In the genomic region with DNA sequence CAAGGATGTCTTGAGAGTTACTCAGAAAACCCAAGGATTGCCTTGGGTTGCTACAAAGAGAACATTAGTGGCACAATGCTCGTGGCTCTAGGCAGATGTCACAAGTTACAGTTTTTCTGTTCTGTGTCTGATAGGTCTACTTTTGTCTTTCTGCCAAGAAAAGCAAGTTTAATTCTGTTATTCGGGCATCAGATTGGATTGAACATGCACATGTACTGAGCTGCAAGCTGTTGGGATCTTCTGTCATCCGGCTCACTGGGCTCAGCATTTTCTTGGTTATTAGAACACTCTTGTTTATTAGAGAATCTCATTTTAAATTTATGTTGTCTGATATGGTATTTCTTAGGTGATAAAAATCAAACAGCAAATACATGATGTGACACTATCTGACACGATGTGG, we compare ENCODE assay signal across 22 mouse cellular contexts.
DNase-seq lines count a peak whose midpoint lies in the region; ATAC-seq and TF ChIP-seq lines count a peak whose summit lies in the region.
"Had no signal": no experiment of that assay in that cellular context is flagged by ENCODE, and none has a peak within 500 bp of the region (broad histone marks: within the 10 kb centered on the region; RNA-seq: fewer than 3 reads in every experiment).

No protein-coding gene starts in this region.

- no peak for TF ChIP-seq CTCF in layer of hippocampus, adult 2 months (conservative IDR thresholded peaks at IDR 0.05)
- TF ChIP-seq CTCF in gastrocnemius, adult 2 months (IDR thresholded peaks at IDR 0.05), result no peak

- WGBS in forebrain, embryonic 15.5 days, result 58% methylated on average over 4 of the region's 4 CpGs
- WGBS in forebrain, embryonic 11.5 days, result 80% methylated on average over 4 of the region's 4 CpGs

- no peak overlapping the region for H3K9ac ChIP-seq in forebrain, embryonic 15.5 days (replicated peaks)
- no peak overlapping the region for H3K9ac ChIP-seq in forebrain, embryonic 11.5 days (ENCODE audit: low read length)
- H3K9ac ChIP-seq: embryonic facial prominence, embryonic 15.5 days; heart, embryonic 15.5 days; hindbrain, embryonic 13.5 days had no signal

- DNase-seq in forebrain, embryonic 11.5 days (ENCODE audit: low spot score), result no peak
- DNase-seq in layer of hippocampus, adult 2 months (ENCODE audit: low spot score in 2 of 2), result peak; percentile 48 to 54
- DNase-seq in layer of hippocampus, postnatal 10 days (ENCODE audit: low spot score in 2 of 2), result no peak
- peak; percentile 42 for DNase-seq in layer of hippocampus, adult 9-11 months
- DNase-seq in gastrocnemius, adult 2 months, result no peak
- DNase-seq: adrenal gland, postnatal 14 days; cerebellum, adult 11 months; cerebellum, adult 8-10 months; embryo, embryonic 11 days; gastrocnemius, postnatal 14 days; heart, adult 2 months; heart, postnatal 14 days had no signal

- no peaks in the 10 kb centered on the region for H3K36me3 ChIP-seq in forebrain, embryonic 15.5 days
- no peaks in the 10 kb centered on the region for H3K36me3 ChIP-seq in forebrain, embryonic 11.5 days (ENCODE audit: control insufficient read depth, insufficient read depth, low read length)
- H3K36me3 ChIP-seq: embryonic facial prominence, embryonic 15.5 days; forebrain, embryonic 10.5 days; heart, embryonic 15.5 days; hindbrain, embryonic 13.5 days had no signal

- 0 out of 2 replicates have a peak, but pooled peaks cover 2% of the 10 kb centered on the region for H3K4me1 ChIP-seq in forebrain, embryonic 15.5 days
- no peaks in the 10 kb centered on the region for H3K4me1 ChIP-seq in forebrain, embryonic 11.5 days (replicated peaks; ENCODE audit: control insufficient read depth, insufficient read depth, low read length)
- H3K4me1 ChIP-seq: embryonic facial prominence, embryonic 15.5 days; forebrain, embryonic 10.5 days; heart, embryonic 15.5 days; hindbrain, embryonic 13.5 days had no signal

- H3K27ac ChIP-seq in forebrain, embryonic 15.5 days (replicated peaks), result peak overlapping the region; percentile 41; the same call in 1 of the 2 replicates
- no peak overlapping the region for H3K27ac ChIP-seq in forebrain, embryonic 11.5 days (ENCODE audit: low read depth, low read length)
- H3K27ac ChIP-seq in layer of hippocampus, adult 2 months, result peak overlapping the region; percentile 52
- H3K27ac ChIP-seq in gastrocnemius, adult 2 months, result no peak overlapping the region
- H3K27ac ChIP-seq: embryonic facial prominence, embryonic 15.5 days; forebrain, embryonic 10.5 days; heart, adult 2 months; heart, embryonic 15.5 days; hindbrain, embryonic 13.5 days; hindbrain, postnatal 0 days had no signal

- intact Hi-C loops in gastrocnemius, adult 2 months (cut with DNase I), result no loop called here

- ATAC-seq in forebrain, embryonic 15.5 days (replicated peaks), result no peak
- ATAC-seq in forebrain, embryonic 11.5 days (replicated peaks; ENCODE audit: low FRiP score), result no peak
- no peak for ATAC-seq in cerebellum, adult (ENCODE audit: insufficient number of reproducible peaks, low FRiP score, low TSS enrichment)
- ATAC-seq: activated CD4-positive, CD25-positive, alpha-beta regulatory T cell, adult 4 months; hindbrain, postnatal 0 days had no signal

- H3K4me2 ChIP-seq in forebrain, embryonic 15.5 days (replicated peaks), result no peak overlapping the region
- H3K4me2 ChIP-seq in forebrain, embryonic 11.5 days (ENCODE audit: low read depth, low read length, severe bottlenecking), result no peak overlapping the region
- H3K4me2 ChIP-seq: embryonic facial prominence, embryonic 15.5 days; heart, embryonic 11.5 days; heart, embryonic 15.5 days; hindbrain, embryonic 13.5 days had no signal

- no peaks in the 10 kb centered on the region for H3K9me3 ChIP-seq in forebrain, embryonic 15.5 days
- H3K9me3 ChIP-seq in forebrain, embryonic 11.5 days (ENCODE audit: control insufficient read depth, low read length), result no peaks in the 10 kb centered on the region
- H3K9me3 ChIP-seq: embryonic facial prominence, embryonic 15.5 days; forebrain, embryonic 10.5 days; heart, embryonic 15.5 days; hindbrain, embryonic 13.5 days had no signal

- no peak overlapping the region for H3K4me3 ChIP-seq in forebrain, embryonic 15.5 days
- no peak overlapping the region for H3K4me3 ChIP-seq in forebrain, embryonic 11.5 days (ENCODE audit: low read depth, low read length)
- no peak overlapping the region for H3K4me3 ChIP-seq in layer of hippocampus, adult 2 months
- H3K4me3 ChIP-seq in gastrocnemius, adult 2 months, result no peak overlapping the region
- H3K4me3 ChIP-seq: embryonic facial prominence, embryonic 15.5 days; erythroblast, embryonic 14.5 days; forebrain, embryonic 10.5 days; heart, adult 2 months; heart, embryonic 15.5 days; hindbrain, embryonic 13.5 days had no signal

- no peaks in the 10 kb centered on the region for H3K27me3 ChIP-seq in forebrain, embryonic 15.5 days
- no peaks in the 10 kb centered on the region for H3K27me3 ChIP-seq in forebrain, embryonic 11.5 days (ENCODE audit: control insufficient read depth, insufficient read depth, low read length)
- H3K27me3 ChIP-seq: embryonic facial prominence, embryonic 15.5 days; heart, embryonic 15.5 days; hindbrain, embryonic 13.5 days had no signal

Comparison
In these comparisons a context has a peak if more than half of its experiments do, and no peak if none do; other contexts are left out.
1. H3K27ac ChIP-seq: peak in forebrain, embryonic 15.5 days (single experiment) and layer of hippocampus, adult 2 months (single experiment); none in forebrain, embryonic 11.5 days (single experiment) and gastrocnemius, adult 2 months (single experiment).
2. DNase-seq: peak in layer of hippocampus, adult 2 months (2 of 2) and layer of hippocampus, adult 9-11 months (single experiment); none in forebrain, embryonic 11.5 days (single experiment), layer of hippocampus, postnatal 10 days (0 of 2) and gastrocnemius, adult 2 months (single experiment).